Mouse (Mus musculus) cerebellum, adult 2 months (tissue): ENCODE results near the gene Mark4. TPM values are rescaled to one million over a fixed set of nuclear protein-coding genes. Genes with fewer than 3 reads are reported as not detected.

Source experiments
- DNase-seq, 2 experiments: peaks; one replicate each; pipeline ENCODE4 v3.0.0; 2021
- H3K27ac ChIP-seq: fragments of 200-500 bp; 2 replicates; pipeline ENCODE4 v1.5.1; 2012; ENCODE audit warnings: low read length, control low read depth, inconsistent platforms; ENCODE audit not compliant: insufficient read depth
- H3K27me3 ChIP-seq: fragments of 200-500 bp; 2 replicates; pipeline ENCODE4 v1.6.1; 2012; ENCODE audit warnings: inconsistent platforms, mild to moderate bottlenecking, low read length, moderate library complexity; ENCODE audit not compliant: control insufficient read depth, insufficient read depth
- H3K4me1 ChIP-seq: fragments of 200-500 bp; 2 replicates; pipeline ENCODE4 v1.6.1; 2011; ENCODE audit warnings: low read length; ENCODE audit not compliant: control insufficient read depth, insufficient read depth
- H3K4me3 ChIP-seq: fragments of 200-500 bp; replicated peaks from 2 replicates; pipeline ENCODE3; 2011; ENCODE audit warnings: mild to moderate bottlenecking, low read depth, low read length, control low read depth; ENCODE audit not compliant: insufficient read depth
- CTCF ChIP-seq: fragments of 200-500 bp; IDR thresholded peaks from 2 replicates; pipeline ENCODE4 v1.5.1; 2011; ENCODE audit warnings: low read depth, mild to moderate bottlenecking, control low read depth, low read length, moderate library complexity, borderline replicate concordance; ENCODE audit not compliant: insufficient read depth
- POLR2A ChIP-seq: fragments of 200-500 bp; IDR thresholded peaks from 2 replicates; pipeline ENCODE4 v1.6.1; 2011; ENCODE audit warnings: low read length, control low read depth, borderline replicate concordance; ENCODE audit not compliant: insufficient read depth
- WGBS: fragments of 180-500 bp; shearing (Covaris S2); methylation state at CpG from one replicate; pipeline ENCODE4 v1.1.7; 2018; 5-methylcytosine and 5-hydroxymethylcytosine counted together
- polyA plus RNA-seq: library from polyadenylated mRNA; depleted of rRNA; stranded (reverse); fragments of >200 nt; gene quantifications from 2 replicates; pipeline ENCODE4 v1.2.3, GENCODE M21; 2012

Mark4 gene
- polyA plus RNA-seq, 1 experiment, result 50.3 TPM

DNA sequence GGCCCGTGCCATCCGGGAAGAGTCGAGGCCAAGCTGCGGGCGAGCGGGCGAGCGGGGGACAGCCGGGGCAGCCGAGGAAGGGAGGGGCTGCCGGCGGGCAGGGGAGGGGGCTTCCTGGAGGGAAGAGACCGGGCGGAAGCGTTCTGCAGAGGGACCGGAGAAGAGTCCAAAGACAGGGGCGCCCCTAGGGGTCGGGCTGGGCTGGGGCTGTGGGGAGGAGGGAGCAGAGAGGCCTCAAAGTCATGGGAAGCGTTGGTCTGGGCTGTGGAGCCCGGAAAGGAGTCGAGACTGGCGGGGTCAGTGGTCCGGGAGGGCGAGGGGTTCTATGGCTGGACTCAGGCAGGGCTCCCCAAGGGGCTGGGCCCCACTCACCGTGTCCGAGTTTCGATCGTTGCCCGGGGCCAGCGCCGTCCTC lies 542 bp downstream of the Mark4 start:
- Histone ChIP-seq H3K27me3 (no peaks in the 10 kb centered on the region), H3K4me3 (peak overlapping the region; percentile 100), H3K27ac (no peak overlapping the region), H3K4me1 (peaks cover 15% of the 10 kb centered on the region)
- 0% methylated on average over 31 of the region's 31 CpGs for WGBS
- TF ChIP-seq CTCF (no peak), POLR2A (no peak)
- peak; percentile 39 to 58 for DNase-seq

DNA sequence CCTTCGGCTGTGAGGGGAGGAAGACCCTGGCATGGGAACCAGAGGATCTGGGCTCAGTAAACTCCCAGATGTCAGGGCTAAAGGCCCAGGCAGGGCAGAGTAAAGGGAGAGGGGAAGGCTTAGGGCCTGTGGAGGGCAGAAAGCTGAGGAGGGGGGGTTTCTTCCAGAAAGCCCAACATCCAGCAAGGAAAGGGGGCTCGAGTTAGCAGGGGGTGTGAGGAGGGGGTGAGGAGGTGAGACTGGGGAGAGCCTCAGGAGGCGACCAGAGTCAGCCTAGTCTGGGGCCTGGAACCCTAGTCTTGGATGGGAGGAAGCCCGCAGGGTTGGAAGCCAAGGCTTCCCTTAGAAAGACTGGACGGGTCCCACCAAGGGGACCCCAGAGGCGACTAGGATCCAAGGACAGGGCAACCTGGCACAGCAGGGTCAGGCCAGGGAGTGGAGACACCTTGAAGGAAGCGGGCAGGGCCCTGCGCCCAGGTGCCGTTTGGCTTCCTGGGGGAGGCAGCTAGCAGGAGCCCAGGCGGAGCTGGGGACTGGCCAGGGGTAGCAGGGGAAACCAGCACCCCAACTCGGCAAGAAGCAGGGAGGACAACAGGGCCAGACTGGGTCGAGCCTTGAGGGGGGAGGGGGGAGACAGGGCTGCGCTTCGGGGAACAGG lies 1.1 kb downstream of the Mark4 start:
- peak overlapping the region; percentile 100 for H3K4me3 ChIP-seq
- H3K27ac ChIP-seq, result no peak overlapping the region
- H3K27me3 ChIP-seq, result no peaks in the 10 kb centered on the region
- H3K4me1 ChIP-seq, result peaks cover 15% of the 10 kb centered on the region
- no peak for TF ChIP-seq POLR2A
- no peak for TF ChIP-seq CTCF
- WGBS, result 3% methylated on average over 14 of the region's 14 CpGs
- DNase-seq, result peak in 1 of 2 experiments; percentile 36

DNA sequence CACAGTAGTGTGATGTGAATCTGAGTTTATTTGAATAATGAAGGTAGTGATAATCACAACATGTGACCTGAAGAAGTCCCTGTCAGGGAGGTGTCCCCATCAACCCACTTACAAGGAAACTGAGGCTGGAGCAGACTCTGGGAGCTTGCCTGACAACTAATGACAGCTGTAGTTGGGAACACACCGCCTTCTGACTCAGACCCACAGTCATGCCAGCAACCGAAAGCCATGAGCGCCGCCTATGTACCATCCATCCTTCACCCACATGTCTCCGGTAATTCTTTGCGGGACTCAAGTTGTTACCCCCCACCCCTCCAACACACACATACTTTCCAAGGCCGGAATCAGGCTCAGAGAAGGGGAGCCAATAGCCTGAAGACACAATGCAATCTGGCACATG lies 2.0 kb downstream of the Mark4 start:
- WGBS, result 67% methylated on average over 7 of the region's 7 CpGs
- TF ChIP-seq POLR2A (no peak), CTCF (no peak)
- peaks cover 15% of the 10 kb centered on the region for H3K4me1 ChIP-seq
- H3K4me3 ChIP-seq, result peak overlapping the region; percentile 15
- no peak for DNase-seq
- no peak overlapping the region for H3K27ac ChIP-seq
- H3K27me3 ChIP-seq, result no peaks in the 10 kb centered on the region

DNA sequence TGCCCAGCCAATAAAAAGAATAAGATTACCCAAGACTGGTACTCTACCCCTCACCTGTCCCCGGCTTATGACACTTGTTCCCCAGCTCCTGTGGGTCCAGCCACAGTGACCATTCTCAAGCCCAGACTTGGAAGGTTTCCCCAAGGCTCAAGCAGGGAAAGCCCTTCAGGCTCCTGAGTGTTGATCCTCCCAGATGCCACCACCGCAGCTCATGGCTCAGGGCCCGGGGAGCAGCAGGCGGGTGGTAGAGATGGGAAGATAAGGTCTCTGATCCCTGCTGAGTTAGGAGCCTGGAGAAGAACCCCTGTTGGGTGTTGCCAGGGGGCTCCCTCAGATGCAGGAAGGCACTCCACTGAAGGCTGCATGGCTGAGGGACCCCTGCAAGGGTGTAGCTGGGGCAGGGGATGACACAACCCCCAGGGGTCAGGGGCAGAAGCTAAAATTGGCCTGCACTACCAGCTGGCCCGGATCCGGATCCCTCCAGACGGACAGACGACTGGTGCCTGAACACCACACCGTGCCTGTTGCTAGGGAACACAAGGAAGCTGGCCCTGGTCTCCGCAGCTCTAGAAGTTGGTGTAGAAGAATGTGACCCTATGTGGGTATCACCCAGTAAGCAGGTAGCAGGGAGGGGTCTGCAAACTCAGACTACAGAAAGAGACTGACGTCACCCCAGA lies 2.7 kb downstream of the Mark4 start:
- H3K27ac ChIP-seq, result no peak overlapping the region
- DNase-seq, result peak; percentile 34 to 41
- no peaks in the 10 kb centered on the region for H3K27me3 ChIP-seq
- TF ChIP-seq CTCF, result no peak
- no peak for TF ChIP-seq POLR2A
- 5% methylated on average over 11 of the region's 11 CpGs for WGBS
- H3K4me1 ChIP-seq, result peaks cover 15% of the 10 kb centered on the region
- no peak overlapping the region for H3K4me3 ChIP-seq

DNA sequence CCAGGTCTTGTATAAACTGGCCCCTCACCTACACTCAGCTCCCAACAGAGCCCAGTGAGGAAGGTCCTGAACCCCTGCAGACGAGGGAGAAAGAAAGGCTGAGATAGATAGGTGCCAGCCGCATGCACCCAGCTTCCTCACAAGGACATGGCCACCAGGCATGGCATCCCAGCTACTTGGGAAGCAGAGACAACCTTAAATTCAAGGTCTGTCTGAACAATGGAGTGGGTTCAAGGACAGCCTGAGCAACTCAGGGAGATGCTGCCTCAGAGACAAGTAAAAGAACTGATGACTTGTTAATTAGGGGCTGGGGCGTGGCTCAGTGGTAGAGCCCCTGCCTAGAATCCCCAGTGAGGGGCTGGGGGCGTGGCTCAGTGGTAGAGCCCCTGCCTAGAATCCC lies 3.4 kb downstream of the Mark4 start:
- WGBS, result 98% methylated on average over 4 of the region's 4 CpGs

DNA sequence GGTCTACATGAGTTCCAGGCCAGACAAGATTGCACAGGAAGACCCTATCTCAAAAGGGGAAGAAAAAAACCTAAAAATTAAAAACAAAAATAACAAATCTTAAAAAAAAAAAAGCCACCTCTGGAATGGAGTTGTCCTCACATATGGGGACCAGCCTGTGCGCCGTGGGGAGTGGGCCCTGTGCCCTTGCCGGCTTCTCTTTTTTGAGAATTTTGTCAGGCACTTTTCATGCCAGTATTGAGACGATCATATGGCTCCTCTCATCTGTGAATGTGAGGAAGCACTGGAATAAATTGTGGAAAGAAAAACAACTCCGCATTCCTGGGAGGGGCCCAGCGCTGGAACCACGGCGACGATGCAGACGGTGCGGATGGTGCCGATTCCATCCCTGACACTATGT lies 9.5 kb downstream of the Mark4 start:
- Histone ChIP-seq H3K27me3 (no peaks in the 10 kb centered on the region), H3K4me3 (no peak overlapping the region), H3K4me1 (peaks cover 4% of the 10 kb centered on the region), H3K27ac (no peak overlapping the region)
- no peak for DNase-seq
- WGBS, result 72% methylated on average over 12 of the region's 12 CpGs
- no peak for TF ChIP-seq POLR2A
- no peak for TF ChIP-seq CTCF

More for the DNA sequence above, 3.4 kb downstream of the Mark4 start:
- H3K4me3 ChIP-seq, result no peak overlapping the region
- peaks cover 15% of the 10 kb centered on the region for H3K4me1 ChIP-seq
- H3K27me3 ChIP-seq, result no peaks in the 10 kb centered on the region
- no peak for DNase-seq
- H3K27ac ChIP-seq, result no peak overlapping the region
- TF ChIP-seq CTCF, result no peak
- TF ChIP-seq POLR2A, result no peak

DNA sequence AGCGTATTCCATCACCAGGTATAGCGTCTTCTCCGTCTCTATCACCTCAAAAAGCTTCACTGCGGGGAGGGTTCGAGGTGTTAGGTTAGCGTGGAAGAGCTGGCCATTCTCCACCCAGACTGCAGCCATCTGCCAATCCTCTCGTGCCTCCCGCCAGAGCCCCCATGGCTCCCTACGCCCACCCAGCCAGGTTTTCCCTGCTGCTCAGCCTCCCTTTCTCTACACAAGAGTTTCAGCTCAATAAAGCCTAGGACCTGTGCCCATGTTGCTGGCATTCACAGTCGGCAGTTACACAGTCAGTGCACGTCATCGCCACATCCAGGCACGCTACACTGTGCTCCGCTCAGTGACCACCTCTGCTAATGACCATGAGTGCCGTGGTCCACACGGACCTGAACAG lies 10.9 kb downstream of the Mark4 start:
- TF ChIP-seq POLR2A, result no peak
- no peak for TF ChIP-seq CTCF
- Histone ChIP-seq H3K4me3 (no peak overlapping the region), H3K27ac (no peak overlapping the region), H3K27me3 (no peaks in the 10 kb centered on the region), H3K4me1 (peaks cover 4% of the 10 kb centered on the region)
- peak; percentile 69 to 78 for DNase-seq
- WGBS, result 21% methylated on average over 16 of the region's 16 CpGs

DNA sequence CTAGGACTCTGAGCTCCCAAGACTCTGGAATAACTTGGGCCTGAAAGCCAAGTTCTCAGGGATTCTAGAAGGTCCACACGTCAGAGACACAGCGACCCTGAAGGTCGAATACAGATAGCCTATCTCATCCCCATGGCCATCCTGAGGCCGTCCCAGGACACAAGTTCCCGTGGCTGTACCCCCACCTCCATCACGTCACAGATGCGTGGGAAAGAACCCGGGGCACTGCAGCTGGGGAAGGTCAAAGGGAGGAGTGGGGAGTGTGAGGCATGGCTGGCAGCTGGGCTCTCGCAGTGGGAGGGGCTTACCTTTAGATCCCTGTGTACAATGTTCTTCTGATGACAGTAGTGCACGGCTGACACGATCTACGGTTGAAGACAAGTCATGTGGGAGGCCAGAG lies 13.8 kb downstream of the Mark4 start:
- Histone ChIP-seq H3K27ac (no peak overlapping the region), H3K4me3 (no peak overlapping the region), H3K27me3 (no peaks in the 10 kb centered on the region), H3K4me1 (peaks cover 4% of the 10 kb centered on the region)
- TF ChIP-seq CTCF (no peak), POLR2A (no peak)
- DNase-seq, result no peak
- WGBS, result 84% methylated on average over 12 of the region's 12 CpGs
